Mouse (Mus musculus) T-helper 17 cell (primary cell): Measurements from ENCODE around the gene Btbd35f20.
"Not testable (repeated sequence)": the region's sequence is repeated elsewhere in the genome, so short reads cannot be mapped to it uniquely, and the experiment has no call there.

Experiments
- in situ Hi-C, 2 experiments: fragments of 300-600 bp; cut with MboI, MseI; formaldehyde crosslinking; loops; 1 replicate in 1 of 2; 2 replicates in 1 of 2; pipeline ENCODE4 v1.15.1; 2025; ENCODE audit warnings: high pct_unique_total_duplicates in 2 of 2

The Btbd35f20 gene

GRCm38 (mm10) chrX:4291145-4291544, at the start of gene Btbd35f20:
Gene Btbd35f20, minus strand, starts transcription at chrX:4291245.
- in situ Hi-C loops, result not testable (repeated sequence)
